Mouse (Mus musculus) olfactory bulb, adult 2 months (tissue): ENCODE data around the gene Sgms2.

Source experiments
- CTCF ChIP-seq: fragments of 200-500 bp; IDR thresholded peaks from 2 replicates; pipeline ENCODE4 v1.5.1; 2012; ENCODE audit warnings: low read depth, mild to moderate bottlenecking, low read length, moderate library complexity; ENCODE audit not compliant: insufficient read depth
- POLR2A ChIP-seq: fragments of 200-500 bp; IDR thresholded peaks from 2 replicates; pipeline ENCODE4 v1.6.1; 2012; ENCODE audit warnings: mild to moderate bottlenecking, low read depth, low read length, moderate library complexity; ENCODE audit not compliant: insufficient read depth

DNA sequence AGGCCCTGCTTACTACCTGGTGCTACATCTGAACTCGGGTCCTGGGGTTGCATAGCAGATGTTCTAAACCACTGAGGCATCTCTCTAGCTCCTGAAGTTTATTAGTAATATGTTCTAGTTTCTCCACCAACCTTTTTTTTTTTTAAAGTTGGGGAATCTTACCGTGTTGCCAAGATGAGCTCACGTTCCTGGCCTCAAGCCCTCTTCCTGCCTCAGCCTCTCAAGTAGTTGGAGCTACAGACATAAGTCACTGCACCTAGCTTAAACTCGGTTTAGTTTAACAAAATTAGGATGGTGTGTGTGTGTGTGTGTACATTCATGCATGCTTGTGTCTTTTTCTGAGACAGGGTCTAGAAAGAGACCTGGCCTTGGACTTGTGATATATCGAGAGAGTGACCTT lies 132.2 kb downstream of the Sgms2 start:
- TF ChIP-seq CTCF (no peak), POLR2A (no peak)
